Mouse (Mus musculus) heart, postnatal 25 days (tissue): ENCODE data around the gene Tspan12. TPM values are rescaled to one million over a fixed set of nuclear protein-coding genes. Genes with fewer than 3 reads are reported as not detected.
"Not testable (repeated sequence)": the region's sequence is repeated elsewhere in the genome, so short reads cannot be mapped to it uniquely, and the experiment has no call there.

Source experiments
- DNase-seq: peaks from one replicate; pipeline ENCODE4 v3.0.0; 2022; ENCODE audit warnings: low spot score
- intact Hi-C: fragments of 180-260 bp; cut with DNase I; formaldehyde crosslinking; loops from one replicate; pipeline ENCODE4 v1.15.1; 2025
- total RNA-seq, 2 experiments: library from RNA; stranded (reverse); gene quantifications; 2 replicates each; pipeline ENCODE4 v1.2.3; 2021

Tspan12 gene
- total RNA-seq, 2 experiments from 2014 or later: 79.4 to 85.1 TPM

DNA sequence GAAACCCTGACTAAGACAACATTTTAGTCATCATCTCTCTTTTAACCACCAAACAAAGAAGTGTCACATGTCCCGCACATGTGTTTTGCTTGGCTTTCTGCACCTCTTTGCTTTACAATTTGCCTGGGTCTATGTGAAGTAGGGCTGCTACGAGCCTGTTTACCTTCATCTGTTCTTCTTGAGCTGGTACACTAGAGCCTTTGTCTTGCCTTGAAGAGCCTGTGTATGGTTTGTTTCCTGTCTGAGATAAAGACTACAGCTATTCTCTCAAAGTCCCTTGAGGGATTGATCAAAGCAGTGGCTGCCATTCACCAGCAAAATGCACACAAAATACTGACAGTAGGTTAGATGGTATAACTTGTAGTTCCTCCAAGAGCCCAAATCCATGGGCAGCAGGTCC lies 62.3 kb downstream of the Tspan12 start:
- no peak for DNase-seq
- intact Hi-C loops: loop anchor here (5.0 kb wide), 2 partner anchors 177 to 192 kb away; no protein-coding TSS in a partner anchor

DNA sequence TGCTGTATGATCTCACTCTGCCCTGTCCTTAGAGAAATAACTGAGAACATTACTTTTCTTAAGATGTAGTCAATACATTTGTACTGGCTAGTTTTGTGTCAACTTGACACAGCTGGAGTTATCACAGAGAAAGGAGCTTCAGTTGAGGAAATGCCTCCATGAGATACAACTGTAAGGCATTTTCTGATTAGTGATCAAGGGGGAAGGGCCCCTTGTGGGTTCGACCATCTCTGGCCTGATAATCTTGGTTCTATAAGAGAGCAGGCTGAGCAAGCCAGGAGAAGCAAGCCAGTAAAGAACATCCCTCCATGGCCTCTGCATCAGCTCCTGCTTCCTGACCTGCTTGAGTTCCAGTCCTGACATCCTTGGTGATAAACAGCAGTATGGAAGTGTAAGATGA lies 62.7 kb downstream of the Tspan12 start:
- intact Hi-C loops, DNase-seq: not testable (repeated sequence)

DNA sequence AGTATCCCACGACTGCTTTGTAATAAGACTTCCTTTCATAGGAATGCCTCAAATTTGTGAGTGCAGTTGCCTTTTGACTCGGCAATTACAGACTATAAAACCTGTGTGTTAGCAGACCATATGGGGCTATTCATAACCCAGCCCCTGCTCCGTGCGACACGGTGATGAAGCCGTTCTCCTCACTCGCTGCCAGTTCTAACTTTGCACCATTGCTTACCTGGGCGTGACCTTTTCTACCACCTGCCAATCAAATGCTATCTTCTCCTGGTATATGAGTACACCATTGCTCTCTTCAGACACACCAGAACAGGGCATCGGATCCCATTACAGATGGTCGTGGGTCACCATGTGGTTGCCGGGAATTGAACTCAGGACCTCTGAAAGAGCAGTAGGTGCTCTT lies 64.6 kb downstream of the Tspan12 start:
- intact Hi-C loops: no loop called here
- DNase-seq: no peak

- intact Hi-C loops: no loop called here
- DNase-seq: no peak
These were observed 65.0 kb downstream of the Tspan12 start for GRCm38 (mm10) chr6:21787274-21787673.

DNA sequence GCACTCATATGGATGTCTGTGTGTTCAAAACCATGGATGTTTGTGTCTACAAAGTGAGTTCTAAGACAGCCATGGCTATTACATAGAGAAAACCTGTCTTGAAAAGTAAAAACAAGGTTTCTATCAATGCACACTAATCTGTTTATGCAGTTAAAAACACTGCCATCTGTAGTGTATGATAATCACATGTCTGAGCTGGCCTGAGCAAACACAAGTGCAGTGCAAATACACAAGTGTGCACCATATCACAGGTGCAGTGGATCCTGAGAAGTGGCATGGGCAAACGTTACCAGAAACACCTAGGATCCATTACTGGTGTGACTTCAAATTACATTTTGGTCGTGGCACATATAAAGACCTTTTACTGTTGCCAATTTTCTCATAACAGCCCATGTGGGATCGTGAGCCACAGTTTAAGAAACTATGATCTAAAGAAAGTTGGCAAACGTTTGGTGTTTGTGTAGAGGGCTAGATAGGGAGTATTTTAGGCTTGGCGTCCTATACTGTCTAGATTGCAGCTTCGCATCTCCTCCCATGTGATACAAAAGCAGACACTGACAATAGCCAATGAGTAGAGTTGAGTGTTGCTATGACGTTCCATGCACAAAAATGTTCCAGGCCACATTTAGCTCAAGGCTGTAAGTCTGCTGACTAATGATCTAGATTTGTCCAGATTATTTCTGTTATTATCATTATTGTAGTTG lies 78.0 kb downstream of the Tspan12 start:
- intact Hi-C loops: no loop called here
- DNase-seq: no peak

DNA sequence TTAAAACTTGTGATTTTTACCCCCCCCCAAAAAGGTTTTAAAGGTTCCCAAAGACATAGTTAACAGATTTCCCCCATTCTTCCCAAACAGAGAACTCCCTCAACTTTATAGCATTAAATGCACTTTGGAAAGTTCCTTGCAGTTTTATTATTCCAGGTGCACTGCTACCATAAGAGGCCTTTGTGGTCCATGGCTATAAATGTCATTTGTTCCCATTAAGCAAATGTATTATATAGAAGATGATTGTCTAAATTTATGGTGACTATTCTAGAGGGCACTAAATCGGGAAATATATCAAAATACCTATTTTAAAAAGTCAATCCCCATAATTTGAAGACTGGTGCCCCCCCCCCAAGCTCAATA lies 82.9 kb downstream of the Tspan12 start:
- DNase-seq: no peak
- intact Hi-C loops: no loop called here

GRCm38 (mm10) chr6:21768745-21769446 lies 83.4 kb downstream of the Tspan12 start:
- intact Hi-C loops: no loop called here
- DNase-seq: no peak

DNA sequence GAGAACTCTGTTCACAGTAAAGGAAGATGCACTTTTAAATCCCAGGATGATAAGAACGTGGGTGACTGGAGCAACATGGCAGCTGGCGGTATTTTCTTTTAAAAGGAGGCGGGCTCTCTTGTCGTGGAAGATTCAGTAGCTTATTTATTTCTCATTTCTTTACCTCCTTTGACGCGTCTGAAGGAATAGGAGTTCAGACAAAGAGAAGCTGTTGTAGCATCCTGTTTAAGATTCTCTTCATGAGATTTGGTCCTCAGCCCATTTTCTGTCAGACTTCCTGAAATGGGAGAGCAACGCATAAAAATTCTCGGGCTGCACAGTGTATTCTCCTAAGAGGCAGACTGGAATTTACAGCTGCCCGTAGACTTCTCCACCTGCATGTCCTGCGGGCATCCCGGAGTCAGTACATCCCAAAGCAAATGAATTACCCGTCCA lies 84.5 kb downstream of the Tspan12 start:
- intact Hi-C loops: loop anchor here (1.0 kb wide), 1 partner anchor 18 kb away; no protein-coding TSS in a partner anchor
- no peak for DNase-seq

- DNase-seq: no peak
- intact Hi-C loops: no loop called here
These were observed 104.8 kb downstream of the Tspan12 start for GRCm38 (mm10) chr6:21747536-21747935.

GRCm38 (mm10) chr6:21744615-21745266 lies 107.6 kb downstream of the Tspan12 start:
- DNase-seq: no peak
- intact Hi-C loops: no loop called here

GRCm38 (mm10) chr6:21740606-21741005 lies 111.7 kb downstream of the Tspan12 start:
- DNase-seq: no peak
- intact Hi-C loops: no loop called here

DNA sequence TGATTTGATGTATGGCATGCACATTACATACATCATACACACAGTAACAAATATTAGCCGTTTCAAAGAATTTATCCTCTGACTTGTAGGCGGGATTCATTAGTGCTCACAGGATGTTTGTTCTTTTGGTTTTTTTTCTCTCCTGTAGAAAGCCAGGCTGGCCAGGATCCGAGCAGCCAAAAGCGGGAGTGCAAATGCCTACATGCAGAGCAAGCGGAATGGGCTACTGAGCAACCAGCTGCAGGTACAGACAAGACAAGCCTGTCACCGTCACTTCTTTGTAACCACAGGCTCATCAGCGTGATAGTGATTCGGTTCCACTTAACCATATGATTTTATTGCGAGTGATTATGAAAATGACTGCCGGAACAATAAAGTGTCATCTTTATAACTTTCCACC lies 130.1 kb downstream of the Tspan12 start:
- DNase-seq: no peak
- intact Hi-C loops: no loop called here

Other genes with a start within 250 kb of the Tspan12 start
- 10 to 100 TPM; 13.2 to 17.3 TPM for gene Ing3, start 97.1 kb upstream of the Tspan12 start, total RNA-seq
- 10 to 100 TPM; 18.0 to 22.8 TPM for gene Cped1, start 133.4 kb upstream of the Tspan12 start, total RNA-seq